Mouse (Mus musculus): ENCODE measurements around the gene Shpk. TPM values are rescaled to one million over a fixed set of nuclear protein-coding genes. Genes with fewer than 3 reads are reported as not detected.

Gene Shpk
- total RNA-seq, 2 experiments from 2014 or later: 2.7 to 2.8 TPM

DNA sequence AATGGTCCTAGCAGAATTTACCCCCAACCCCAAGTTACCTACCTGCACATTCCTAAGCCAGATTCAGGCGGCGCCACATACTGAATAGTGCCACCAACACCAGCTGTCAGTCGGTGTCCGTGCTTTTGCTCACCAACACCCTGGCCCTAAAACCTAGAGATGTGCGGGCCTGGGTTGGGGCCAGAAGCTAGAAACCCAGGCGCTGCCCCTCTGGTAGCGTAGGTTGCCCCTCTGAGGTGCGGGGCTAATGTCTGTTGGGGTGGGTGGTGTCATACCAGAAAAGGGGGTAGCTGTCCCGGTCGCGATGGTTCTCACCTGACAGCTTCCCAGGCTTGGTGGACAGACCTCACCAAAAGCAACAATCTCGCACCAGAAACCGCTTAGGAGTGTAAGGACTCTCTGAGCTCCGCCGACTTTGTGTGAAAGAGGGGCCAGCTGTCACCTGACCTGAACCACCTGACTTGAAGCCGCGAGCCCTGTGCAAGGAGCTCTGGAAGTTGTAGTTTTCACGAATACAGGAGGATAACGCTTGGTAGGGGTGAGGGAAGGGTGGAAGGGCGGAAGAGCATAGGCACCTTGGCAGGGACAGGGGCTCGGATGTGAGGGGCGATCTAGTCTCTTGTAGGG is 544 bp upstream of the Shpk start, which contains the start of gene Ctns:
TSS of gene Ctns (minus strand) at position 440 of the 627 bp plus-strand sequence.
- DNase-seq (ENCODE audit: low spot score in 2 of 2): no peak

DNA sequence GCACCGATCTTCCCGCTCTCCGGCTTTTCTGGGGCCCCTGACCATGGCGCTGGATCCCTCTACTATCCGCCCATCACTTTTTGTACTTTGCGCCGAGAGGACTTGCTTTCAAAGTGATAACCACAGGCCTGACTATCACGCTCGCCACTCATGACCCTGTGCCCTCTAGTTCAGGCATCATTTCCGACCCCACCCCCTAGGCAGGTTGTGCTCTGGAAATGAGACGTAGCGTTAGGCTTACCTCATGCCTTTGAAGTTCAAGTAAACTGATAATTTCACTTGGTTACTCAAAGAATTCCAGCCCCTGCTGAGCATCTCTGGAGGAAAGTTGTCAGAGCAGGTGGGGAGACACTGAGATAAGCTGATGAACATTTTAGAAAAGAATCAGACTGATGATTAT is 619 bp downstream of the Shpk start:
- DNase-seq (ENCODE audit: low spot score in 2 of 2): no peak

DNA sequence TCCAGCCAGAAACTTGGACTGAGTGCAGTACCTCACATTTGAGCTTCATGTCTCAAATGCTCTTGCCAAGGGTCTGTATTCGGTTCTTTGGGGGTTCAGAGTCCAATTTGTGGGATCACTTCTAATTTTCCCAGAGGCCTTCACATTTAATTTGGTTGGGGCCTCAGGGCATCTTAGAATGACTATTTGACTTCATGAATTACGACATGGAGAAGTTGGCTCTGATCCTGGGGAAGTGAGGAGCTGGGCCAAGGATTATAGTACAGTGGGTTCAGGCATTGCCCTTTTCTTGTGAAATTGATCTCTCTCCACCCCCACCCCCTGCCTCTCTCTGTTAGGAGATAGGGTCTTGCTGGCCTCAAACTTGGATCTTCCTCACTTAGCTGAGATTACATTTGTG is 1.8 kb downstream of the Shpk start:
- no peak for DNase-seq (ENCODE audit: low spot score in 2 of 2)

DNA sequence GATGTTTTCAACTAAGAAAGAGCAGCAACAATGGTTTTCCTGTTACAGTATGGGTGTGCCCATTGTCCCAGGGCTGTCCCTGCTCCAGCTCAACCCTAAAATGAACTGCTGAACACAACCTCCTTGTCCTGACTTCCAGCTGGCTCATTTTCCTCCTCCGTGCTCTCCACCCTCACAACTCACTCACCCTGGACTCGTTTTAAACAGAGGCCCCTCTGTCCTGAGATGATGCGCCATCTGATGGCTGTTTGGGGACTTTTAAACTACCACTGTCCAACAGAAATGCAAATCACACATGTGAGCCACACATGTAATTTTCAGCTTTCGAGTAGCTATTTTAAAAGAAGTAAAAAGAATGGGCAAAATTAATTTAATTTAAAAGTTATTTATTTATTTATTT is 2.3 kb downstream of the Shpk start:
- no peak for DNase-seq (ENCODE audit: low spot score in 2 of 2)

DNA sequence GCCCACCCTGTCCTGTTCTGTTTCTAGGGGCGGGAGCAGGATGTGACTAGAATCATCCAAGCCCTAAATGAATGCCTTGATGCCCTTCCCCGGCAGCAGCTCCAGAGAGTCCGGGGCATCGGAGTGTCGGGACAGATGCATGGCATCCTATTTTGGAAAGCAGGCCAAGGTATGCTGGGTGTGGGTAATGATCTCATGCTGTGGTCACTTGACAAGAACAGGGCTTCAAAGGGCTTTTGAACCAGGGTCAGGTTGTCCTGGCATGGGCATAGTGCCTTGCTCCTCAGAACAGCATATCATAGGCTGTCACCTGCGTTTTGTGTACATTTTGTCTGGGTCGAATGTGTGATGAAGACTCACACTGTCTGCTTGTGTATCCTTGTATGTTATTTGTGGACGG is 4.6 kb downstream of the Shpk start:
- no peak for DNase-seq (ENCODE audit: low spot score in 2 of 2)

DNA sequence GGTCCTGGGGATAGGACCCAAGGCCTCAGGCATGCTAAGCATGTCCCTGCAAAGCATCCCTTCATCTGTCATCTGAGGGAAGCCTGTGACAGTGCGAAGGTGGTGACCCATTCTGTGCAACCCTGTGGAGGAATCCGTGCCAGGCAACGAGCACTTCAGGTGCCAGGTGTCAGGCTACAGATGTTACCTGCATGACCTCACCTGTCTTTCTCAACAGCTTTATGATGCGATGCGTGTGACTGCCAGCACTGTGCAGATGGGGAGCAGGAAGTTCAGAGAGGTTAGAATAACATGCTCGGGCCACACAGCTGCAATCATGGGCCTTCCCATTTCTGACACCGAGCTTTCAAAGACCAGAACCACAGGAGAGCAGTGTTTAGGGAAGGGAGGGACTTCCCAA is 5.9 kb downstream of the Shpk start:
- no peak for DNase-seq (ENCODE audit: low spot score in 2 of 2)

DNA sequence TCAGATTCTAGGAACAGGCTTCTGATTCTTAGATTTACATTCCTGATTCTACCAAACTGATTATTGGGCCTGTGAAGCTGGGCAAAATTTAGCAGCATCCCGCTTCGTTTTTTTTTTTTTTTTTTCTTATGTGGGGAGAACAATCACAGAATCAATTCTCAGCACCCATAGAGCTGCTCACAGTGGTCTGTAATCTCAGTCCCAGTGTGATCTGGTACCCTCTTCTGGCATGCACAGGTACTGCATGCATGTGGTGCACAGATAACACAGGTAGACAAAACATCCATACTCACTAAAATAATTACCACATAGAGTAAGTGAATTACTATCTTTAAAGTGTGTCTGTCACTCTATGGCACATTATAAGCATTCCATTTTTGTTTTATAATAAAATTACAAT is 8.4 kb downstream of the Shpk start:
- no peak for DNase-seq (ENCODE audit: low spot score in 2 of 2)

DNA sequence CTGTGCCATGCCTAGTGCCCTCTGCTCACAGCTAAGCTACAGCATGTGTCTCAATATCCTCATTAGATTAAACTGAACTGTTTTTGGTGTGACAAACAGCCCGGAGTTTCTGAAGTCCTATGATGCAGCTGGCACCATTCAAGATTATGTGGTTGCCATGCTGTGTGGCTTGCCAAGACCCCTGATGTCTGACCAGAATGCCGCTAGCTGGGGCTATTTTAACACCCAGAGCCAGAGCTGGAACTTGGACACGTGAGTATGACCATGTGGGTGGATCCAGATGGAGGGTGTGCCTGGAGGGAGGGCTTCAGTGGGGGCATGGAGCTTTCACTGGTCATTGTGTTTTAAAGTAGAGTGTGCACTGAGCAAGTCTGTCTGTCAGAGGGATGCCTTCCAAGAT is 14.7 kb downstream of the Shpk start:
- no peak for DNase-seq (ENCODE audit: low spot score in 2 of 2)

DNA sequence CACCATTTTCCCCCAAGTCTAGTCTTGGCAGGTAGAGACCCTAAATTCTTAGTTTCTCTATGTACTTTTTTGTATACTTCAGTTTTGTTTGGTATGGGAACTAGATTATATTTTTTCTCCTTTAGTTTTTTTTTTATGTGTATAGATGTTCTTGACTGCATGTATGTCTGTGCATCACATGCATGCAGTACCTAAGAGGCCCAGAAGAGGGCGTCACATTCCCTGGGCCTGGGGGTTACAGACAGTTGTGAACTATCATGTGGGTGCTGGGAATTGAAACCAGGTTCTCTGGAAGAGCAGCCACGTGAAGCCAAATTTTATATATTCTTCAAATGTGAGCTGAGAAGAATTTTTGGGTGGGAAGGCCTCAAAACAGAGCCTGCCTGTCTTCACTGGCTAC is 20.4 kb downstream of the Shpk start:
- no peak for DNase-seq (ENCODE audit: low spot score in 2 of 2)

DNA sequence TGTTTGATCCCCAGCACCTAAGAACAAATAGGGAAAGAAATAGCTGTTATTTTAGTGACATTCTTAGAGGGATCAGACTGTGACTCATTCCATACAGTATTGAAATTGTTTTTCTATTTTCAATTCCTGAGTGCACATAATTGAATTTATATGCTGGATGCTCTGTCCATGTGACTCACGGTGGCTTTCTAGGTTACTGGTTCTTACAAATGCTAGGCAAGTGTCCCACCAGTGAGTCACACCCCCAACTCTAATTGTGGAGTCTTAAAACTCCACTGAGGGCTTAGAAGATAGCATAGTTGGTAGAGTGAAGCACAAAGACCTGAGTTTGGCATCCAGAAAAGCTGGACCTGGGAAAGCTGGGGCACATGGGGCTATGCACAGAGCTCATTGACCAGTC is 21.4 kb downstream of the Shpk start:
- no peak for DNase-seq (ENCODE audit: low spot score in 2 of 2)

DNA sequence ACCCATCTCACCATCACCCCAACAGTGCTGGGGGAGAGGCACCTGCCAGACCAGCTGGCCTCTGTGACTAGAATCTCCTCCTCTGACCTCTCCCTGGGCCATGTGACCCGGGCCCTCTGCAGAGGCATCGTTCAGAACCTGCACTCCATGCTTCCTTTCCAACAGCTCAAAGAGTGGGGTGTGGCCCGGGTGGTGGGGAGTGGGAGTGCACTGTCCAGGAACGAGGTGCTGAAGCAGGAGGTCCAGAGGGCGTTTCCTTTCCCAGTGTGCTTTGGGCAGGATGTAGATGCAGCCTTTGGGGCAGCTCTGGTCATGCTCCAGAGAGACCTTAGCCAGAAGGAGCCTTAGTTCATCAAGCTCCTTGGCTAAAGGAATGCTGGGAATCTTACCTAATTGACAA is 23.6 kb downstream of the Shpk start:
- DNase-seq (ENCODE audit: low spot score in 2 of 2): no peak

DNA sequence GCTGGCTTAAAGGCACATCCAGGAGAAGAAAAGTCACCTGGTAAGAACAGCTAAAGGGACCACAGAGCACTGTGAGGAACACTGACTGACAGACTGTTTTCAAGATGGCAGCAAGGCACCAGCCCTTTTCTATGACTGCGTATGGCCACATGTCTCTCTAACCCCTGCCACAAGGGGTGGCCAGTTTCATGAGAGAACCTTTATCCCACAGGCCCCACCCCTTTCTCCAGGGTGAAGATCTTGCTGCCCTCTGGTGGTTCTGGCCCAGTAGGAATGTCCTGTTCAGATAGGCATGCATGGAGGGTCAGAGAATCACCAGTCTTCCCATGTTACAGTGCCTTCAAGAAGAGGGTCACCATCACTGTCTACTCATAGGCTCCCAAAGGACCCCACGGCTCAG is 24.7 kb downstream of the Shpk start:
- DNase-seq (ENCODE audit: low spot score in 2 of 2): no peak

DNA sequence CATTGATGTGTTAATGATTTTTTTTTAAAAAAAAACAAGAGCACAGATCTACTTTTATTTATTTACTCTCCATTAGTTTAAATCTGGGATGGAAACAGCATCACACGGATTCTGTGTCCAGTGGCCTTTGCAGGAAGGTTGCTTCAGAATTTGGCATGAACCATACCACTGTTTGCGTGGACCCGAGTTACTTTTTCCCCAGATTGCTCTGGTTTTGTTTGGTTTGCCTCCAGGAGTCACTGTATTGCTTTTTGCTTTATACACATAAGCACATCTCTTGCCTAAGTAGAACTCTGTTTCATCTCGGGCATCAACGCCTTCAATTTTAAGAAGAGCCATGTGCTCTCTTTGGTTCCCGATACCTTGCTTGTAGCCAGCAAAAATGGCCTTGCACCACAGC is 26.6 kb downstream of the Shpk start:
- no peak for DNase-seq (ENCODE audit: low spot score in 2 of 2)

DNA sequence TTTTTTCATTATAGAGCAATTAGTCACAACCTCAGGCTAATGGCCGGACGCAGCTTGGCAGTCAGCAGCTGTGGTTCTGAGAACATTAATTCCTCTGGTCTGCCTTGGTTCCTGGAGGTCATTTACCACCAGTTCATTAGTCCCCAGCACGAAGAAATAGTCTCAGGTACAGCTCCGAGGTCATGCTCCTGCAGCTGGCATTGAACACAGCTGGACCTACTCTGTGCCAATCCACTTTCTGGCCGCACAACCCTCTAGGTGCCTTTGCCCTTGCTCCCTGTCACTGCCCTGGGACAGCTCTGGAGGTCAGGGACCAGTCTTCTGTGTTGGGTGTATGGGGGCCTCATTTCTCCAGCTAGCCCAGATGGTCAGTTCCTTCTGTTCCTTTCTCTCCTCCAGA is 29.6 kb downstream of the Shpk start:
- no peak for DNase-seq (ENCODE audit: low spot score in 2 of 2)

DNA sequence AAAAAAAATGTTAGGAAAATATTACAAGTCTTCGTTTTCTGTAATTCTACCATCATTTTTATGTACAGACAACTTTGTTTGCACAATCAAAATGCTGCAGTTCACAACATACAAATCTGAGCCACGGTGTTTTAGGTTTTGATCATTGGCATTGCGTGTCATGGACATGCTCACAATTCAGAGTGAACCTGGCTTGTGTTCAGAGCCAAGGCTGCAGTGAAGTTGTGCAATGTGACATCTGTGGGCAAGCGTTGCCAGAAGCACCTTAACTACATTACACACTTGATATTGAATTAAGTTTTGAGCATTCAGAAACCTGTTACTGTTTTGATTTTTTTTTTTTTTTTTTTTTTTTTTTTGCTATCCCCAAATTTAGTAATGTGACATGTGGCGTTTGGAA is 30.8 kb downstream of the Shpk start:
- DNase-seq (ENCODE audit: low spot score in 2 of 2): no peak

DNA sequence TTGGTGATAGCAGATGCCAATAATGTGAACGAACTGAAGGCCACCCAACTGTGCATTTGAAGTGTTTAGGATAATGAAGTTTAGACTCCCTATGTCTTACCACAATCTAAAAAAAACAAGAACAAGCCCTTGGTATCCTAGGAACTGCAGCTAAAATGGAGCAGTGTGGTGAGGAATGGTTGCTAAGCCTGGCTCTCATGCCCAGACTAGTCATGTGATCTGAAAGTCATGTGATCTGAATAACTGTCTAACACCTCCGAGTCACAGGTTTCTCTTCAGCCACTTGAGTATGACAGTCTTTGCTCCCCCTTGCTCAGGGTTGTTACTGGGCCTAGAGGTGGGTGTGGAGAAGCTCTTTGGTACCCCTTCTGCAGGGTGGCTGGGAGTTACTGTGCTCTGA is 33.3 kb downstream of the Shpk start:
- no peak for DNase-seq (ENCODE audit: low spot score in 2 of 2)

DNA sequence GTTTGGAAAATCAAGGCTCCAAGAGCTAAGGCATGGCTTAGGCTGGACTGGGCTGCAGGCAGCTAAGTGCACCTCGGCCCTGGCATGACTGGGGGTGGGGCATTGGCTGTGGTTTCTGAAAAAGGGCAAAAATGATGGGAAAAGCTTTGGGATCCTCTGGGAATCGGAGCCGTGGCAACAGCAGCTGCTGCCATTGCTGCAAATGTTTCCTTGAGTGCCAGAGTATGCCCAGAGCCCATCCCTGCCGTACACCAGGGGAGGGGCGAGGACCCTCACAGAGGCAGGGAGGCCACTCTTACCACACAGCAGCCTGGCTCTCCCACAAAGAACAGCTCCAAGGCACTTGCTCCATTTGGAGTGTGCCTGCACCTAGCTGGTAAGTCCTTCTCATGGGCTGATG is 34.7 kb downstream of the Shpk start, which contains the start of gene Trpv1:
TSS of gene Trpv1 (plus strand) at position 301 of the 400 bp plus-strand sequence.
- no peak for DNase-seq (ENCODE audit: low spot score in 2 of 2)

DNA sequence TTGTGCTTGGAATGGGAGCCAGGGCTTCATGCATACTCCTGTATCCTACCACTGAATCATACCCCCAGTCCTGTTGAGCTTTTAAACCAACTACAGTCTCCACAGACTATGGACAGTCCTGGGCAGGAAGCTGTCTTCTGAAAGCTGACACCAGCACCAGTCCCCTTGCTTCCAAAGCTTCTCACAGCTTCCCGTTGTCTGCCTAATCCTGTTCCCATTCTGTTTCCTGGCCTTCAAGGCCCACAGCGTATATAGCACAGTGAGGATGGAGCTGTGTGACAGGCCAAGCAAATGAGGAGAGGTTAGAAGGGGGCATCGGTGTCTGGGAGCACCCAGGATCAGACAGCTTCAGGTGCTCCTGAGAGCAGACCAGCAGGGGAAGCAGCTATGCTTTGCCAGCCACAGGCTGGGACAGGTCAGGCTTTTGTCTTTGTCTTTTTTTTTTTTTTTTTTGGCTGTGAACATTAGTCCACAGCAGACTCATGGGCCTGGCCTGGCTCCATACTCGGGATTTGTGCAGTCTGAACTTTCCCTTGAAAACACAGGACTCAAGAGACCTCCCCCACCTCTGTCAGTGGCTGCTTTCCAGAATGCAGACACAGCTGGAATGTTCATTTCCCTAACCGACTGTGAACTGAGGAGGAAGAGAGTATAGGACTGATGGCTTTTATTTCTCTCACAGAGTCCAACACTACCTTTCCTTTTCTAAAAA is 36.9 kb downstream of the Shpk start:
- peak in 1 of 2 experiments; percentile 18 for DNase-seq (ENCODE audit: low spot score in 2 of 2)

DNA sequence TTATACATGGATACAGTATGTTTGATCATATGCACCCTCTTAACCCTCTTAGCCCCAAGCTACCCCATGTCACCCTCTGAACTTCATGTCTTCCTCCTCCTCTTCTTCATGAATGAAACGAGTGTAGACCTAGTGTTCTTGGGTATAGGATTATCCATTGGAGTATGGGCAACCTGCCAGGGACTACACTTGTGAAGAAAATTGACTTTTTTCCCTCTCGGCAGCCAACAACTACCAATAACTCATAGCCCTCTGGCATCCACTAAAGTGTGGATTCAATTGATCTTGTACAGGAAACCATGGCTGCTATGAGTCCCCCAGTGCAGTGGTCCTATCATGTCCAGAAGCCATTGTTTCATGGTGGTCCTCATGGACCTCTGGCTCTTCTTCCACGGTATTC is 37.5 kb downstream of the Shpk start:
- DNase-seq (ENCODE audit: low spot score in 2 of 2): no peak

DNA sequence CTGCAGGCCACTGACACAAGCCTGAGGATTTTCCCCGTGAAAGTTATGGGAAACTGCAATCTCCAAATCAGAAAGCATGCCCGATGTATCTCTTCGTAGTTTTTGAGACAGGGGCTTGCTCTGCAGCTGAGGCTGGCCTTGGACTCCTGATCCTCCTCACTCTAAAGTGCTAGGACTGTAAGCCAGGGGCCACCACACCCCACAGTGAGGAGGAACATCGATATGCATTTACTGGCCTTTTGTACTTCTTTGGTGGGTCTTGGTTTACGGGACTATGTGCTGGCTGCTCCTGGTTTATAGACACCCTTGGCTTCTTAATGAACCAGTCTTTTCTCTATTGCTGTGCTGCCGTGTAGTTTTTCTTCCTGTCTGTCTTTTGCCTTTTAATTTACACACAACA is 42.9 kb downstream of the Shpk start:
- no peak for DNase-seq (ENCODE audit: low spot score in 2 of 2)

DNA sequence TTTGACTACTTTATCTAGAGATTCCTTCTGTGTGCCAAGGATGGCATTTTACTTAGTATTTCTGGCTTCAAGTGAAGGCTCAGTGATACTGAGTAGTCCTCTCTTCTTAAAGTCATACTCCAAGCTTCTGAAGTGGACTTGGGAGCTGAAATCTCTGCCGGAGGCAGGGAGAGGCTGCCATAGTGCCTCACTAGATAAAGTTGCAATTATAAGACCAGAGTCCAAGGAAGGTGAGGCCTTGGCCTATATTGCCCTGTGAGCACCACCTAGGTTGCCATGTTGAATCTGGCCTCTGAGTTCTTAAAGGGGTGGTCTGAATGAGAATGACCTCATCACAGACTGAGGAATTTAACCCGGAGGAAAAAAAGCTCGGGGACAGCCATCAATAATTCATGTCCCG is 43.5 kb downstream of the Shpk start:
- DNase-seq (ENCODE audit: low spot score in 2 of 2): no peak

DNA sequence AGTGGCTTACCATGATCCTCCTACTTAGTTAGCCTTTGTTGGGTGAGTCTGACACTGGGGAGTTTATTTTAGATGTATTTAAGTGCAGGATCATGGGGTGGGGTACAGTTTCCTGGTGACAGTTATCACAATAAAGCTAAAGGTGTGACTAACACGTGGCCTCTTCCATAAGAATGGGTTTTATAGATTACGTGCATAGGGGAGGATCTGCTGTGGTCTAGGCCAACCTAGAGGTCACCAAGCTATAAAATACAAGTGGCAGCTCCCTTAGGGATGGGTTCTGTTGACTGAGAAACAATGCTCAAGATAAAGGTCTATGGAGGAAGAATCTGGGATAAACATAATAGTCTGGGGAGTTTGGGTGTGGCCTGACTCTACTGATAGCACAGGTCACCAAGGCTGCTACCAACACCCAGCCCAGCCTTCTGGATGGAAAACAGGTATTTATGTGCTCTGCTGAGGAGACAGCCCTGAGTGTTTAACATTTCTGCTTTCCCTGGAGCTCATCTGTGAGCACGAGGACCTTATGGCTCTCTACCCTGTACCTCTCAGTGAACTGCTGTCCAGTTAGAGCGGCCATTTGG is 58.2 kb downstream of the Shpk start:
- DNase-seq (ENCODE audit: low spot score in 2 of 2): no peak

DNA sequence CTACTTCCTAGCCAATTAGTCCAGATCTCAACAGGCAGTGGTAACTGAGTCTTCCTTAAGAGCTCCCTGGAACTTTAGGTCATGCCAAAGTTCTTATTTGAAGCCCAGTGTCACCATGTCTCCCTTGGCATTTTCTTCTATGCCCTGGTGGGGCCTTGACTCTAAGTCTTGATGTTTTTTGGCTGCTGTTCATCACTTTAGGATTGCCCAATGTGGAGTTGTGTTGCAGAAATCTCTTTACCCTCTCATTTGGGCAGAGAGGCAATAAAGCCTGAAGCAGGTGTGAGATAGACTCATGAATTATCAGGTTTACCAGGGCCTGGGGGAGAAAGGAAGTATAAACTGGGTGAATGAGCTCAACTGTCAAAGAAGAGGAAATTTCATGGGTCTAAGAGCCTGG is 59.4 kb downstream of the Shpk start:
- no peak for DNase-seq (ENCODE audit: low spot score in 2 of 2)
